Mouse (Mus musculus): ENCODE data around the gene Stambp. TPM values are rescaled to one million over a fixed set of nuclear protein-coding genes. Genes with fewer than 3 reads are reported as not detected.

Gene Stambp
- polyA plus RNA-seq, 1 experiment from 2014 or later, result 24.4 TPM

- H3K4me1 ChIP-seq, result no peaks in the 10 kb centered on the region
- H3K9me3 ChIP-seq, result 0 out of 2 replicates have a peak, but pooled peaks cover 2% of the 10 kb centered on the region
- H3K4me2 ChIP-seq (replicated peaks), result no peak overlapping the region
- ATAC-seq (ENCODE audit: low FRiP score, low read depth), result no peak
- peaks cover 48% of the 10 kb centered on the region for H3K36me3 ChIP-seq
- no peak overlapping the region; the same call in 1 of the 2 replicates for H3K9ac ChIP-seq
- no peak overlapping the region for H3K27ac ChIP-seq
- no peak overlapping the region for H3K4me3 ChIP-seq
- no peaks in the 10 kb centered on the region for H3K27me3 ChIP-seq
- WGBS, result 84% methylated on average over 22 of the region's 22 CpGs
These were observed 75.5 kb downstream of the Stambp start for GRCm38 (mm10) chr6:83496753-83497710.

DNA sequence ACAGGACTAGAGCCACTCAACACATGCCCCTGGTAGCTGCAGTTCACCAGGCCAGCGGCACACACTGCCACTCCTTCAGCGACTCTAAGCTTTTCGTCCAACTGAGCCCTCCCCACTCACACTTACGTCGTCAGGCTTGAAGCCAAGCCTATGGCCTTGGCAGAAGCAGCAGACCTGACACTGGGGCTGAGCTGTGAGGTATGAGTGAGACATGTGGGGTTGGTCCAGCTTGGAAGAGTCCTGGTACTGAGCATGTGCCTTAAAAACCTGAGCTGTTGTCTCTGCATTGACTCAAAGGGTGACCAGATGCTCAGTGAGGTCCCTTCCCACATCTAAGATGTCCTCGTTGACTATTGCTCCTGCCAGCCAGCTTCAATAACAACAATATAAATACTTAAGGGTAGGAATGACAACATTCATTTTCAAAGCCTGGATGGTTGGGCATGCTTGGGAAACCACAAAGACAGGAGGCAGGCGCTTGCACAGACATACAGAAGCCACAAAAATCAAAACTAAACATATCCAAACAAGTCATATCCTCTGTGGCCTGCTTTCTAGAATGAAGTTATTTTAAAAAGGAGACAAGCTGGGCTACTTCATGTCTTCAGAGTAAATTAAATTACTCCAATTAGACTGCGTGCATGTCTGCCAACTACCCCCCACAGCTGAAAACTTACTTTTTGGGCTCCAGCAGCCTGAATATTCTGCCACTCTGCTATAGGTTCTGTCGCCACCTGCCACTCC lies 76.3 kb downstream of the Stambp start:
- Histone ChIP-seq H3K4me2 (replicated peaks) (no peak overlapping the region), H3K27ac (no peak overlapping the region), H3K4me1 (no peaks in the 10 kb centered on the region), H3K36me3 (peaks cover 51% of the 10 kb centered on the region), H3K9me3 (0 out of 2 replicates have a peak, but pooled peaks cover 2% of the 10 kb centered on the region), H3K4me3 (no peak overlapping the region), H3K9ac (no peak overlapping the region), H3K27me3 (no peaks in the 10 kb centered on the region)
- ATAC-seq (ENCODE audit: low FRiP score, low read depth), result no peak
- WGBS, result 86% methylated on average over 9 of the region's 9 CpGs

Other genes starting within 250 kb of the Stambp start
- gene Mthfd2, start 246.8 kb downstream of the Stambp start, polyA plus RNA-seq (2015; fragmentation: Nextera tagmentation; extraction: Ambion mirVana), result 40.5 and 40.8 TPM in 2 replicates
- gene Mob1a, start 246.7 kb downstream of the Stambp start, polyA plus RNA-seq (2015; fragmentation: Nextera tagmentation; extraction: Ambion mirVana), result 59.0 and 65.9 TPM in 2 replicates
- 117 and 128 TPM in 2 replicates for gene Bola3, start 223.6 kb downstream of the Stambp start, polyA plus RNA-seq (2015; fragmentation: Nextera tagmentation; extraction: Ambion mirVana)
- 51.6 and 63.1 TPM in 2 replicates for gene Tet3, start 113.6 kb downstream of the Stambp start, polyA plus RNA-seq (2015; fragmentation: Nextera tagmentation; extraction: Ambion mirVana)
- gene Dguok, start 65.8 kb downstream of the Stambp start, polyA plus RNA-seq (2015; fragmentation: Nextera tagmentation; extraction: Ambion mirVana), result 88.4 and 89.5 TPM in 2 replicates
- 2.9 and 3.4 TPM in 2 replicates for gene Actg2, start 36.5 kb downstream of the Stambp start, polyA plus RNA-seq (2015; fragmentation: Nextera tagmentation; extraction: Ambion mirVana)
- not detected in 2 replicates for gene Clec4f, start 83.5 kb upstream of the Stambp start, polyA plus RNA-seq (2015; fragmentation: Nextera tagmentation; extraction: Ambion mirVana)
- gene Cd207, start 105.1 kb upstream of the Stambp start, polyA plus RNA-seq (2015; fragmentation: Nextera tagmentation; extraction: Ambion mirVana), result not detected in 2 replicates
- gene Vax2, start 138.5 kb upstream of the Stambp start, polyA plus RNA-seq (2015; fragmentation: Nextera tagmentation; extraction: Ambion mirVana), result 1.1 and 1.4 TPM in 2 replicates
- gene Atp6v1b1, start 170.3 kb upstream of the Stambp start, polyA plus RNA-seq (2015; fragmentation: Nextera tagmentation; extraction: Ambion mirVana), result not detected in 2 replicates
- 0.20 and 0.25 TPM in 2 replicates for gene Ankrd53, start 189.9 kb upstream of the Stambp start, polyA plus RNA-seq (2015; fragmentation: Nextera tagmentation; extraction: Ambion mirVana)
- gene Tex261, start 203.1 kb upstream of the Stambp start, polyA plus RNA-seq (2015; fragmentation: Nextera tagmentation; extraction: Ambion mirVana), result 96.2 and 97.8 TPM in 2 replicates
- gene Nagk, start 222.3 kb upstream of the Stambp start, polyA plus RNA-seq (2015; fragmentation: Nextera tagmentation; extraction: Ambion mirVana), result 57.1 and 57.3 TPM in 2 replicates